Mouse (Mus musculus) neural tube, embryonic 11.5 days (tissue): ENCODE measurements around the gene Ndufs8. TPM values are rescaled to one million over a fixed set of nuclear protein-coding genes. Genes with fewer than 3 reads are reported as not detected.

Experiments
- ATAC-seq: fragments of 200-750 bp; cut with Nextera tagmentation; 2 replicates; pipeline ENCODE4 v1.8.0; 2017; ENCODE audit warnings: moderate number of reproducible peaks, mild to moderate bottlenecking, moderate TSS enrichment, moderate library complexity; ENCODE audit not compliant: insufficient read depth, low FRiP score, low TSS enrichment
- DNase-seq: peaks from one replicate; pipeline ENCODE4 v3.0.0-alpha.2; 2015; ENCODE audit warnings: low spot score
- H3K27ac ChIP-seq: fragments of 300-500 bp; sonication (generic); 2 replicates; pipeline ENCODE4 v1.5.1; 2014; ENCODE audit warnings: low read depth, mild to moderate bottlenecking, low read length
- H3K27me3 ChIP-seq: fragments of 300-500 bp; sonication (generic); 2 replicates; pipeline ENCODE4 v1.6.1; 2014; ENCODE audit warnings: mild to moderate bottlenecking, low read length, mixed read lengths; ENCODE audit not compliant: control insufficient read depth, insufficient read depth
- H3K36me3 ChIP-seq: fragments of 300-500 bp; sonication (generic); 2 replicates; pipeline ENCODE4 v1.6.1; 2014; ENCODE audit warnings: mild to moderate bottlenecking, low read length, moderate library complexity, mixed read lengths; ENCODE audit not compliant: control insufficient read depth, insufficient read depth
- H3K4me1 ChIP-seq: fragments of 300-500 bp; sonication (generic); 2 replicates; pipeline ENCODE4 v1.6.1; 2014; ENCODE audit warnings: low read length, mixed read lengths; ENCODE audit not compliant: control insufficient read depth, insufficient read depth
- H3K4me2 ChIP-seq: fragments of 300-500 bp; sonication (generic); 2 replicates; pipeline ENCODE4 v1.6.1; 2014; ENCODE audit warnings: low read depth, mild to moderate bottlenecking, moderate library complexity
- H3K4me3 ChIP-seq: fragments of 300-500 bp; sonication (generic); 2 replicates; pipeline ENCODE4 v1.5.1; 2014; ENCODE audit warnings: low read depth, low read length
- H3K9ac ChIP-seq: fragments of 300-500 bp; sonication (generic); 2 replicates; pipeline ENCODE4 v1.6.1; 2014; ENCODE audit warnings: mild to moderate bottlenecking, low read length
- H3K9me3 ChIP-seq: fragments of 300-500 bp; sonication (generic); 2 replicates; pipeline ENCODE4 v1.6.1; 2016; ENCODE audit warnings: low read length; ENCODE audit not compliant: control insufficient read depth
- WGBS: fragments of 180-500 bp; shearing (Covaris S2); extraction: QIAGEN DNeasy Blood & Tissue Kit; methylation state at CpG from one replicate; pipeline ENCODE4 v1.1.7; 2014; 5-methylcytosine and 5-hydroxymethylcytosine counted together
- polyA plus RNA-seq: library from polyadenylated mRNA; unstranded; fragments of >200 nt; fragmentation: Nextera tagmentation; extraction: Ambion mirVana; gene quantifications from 2 replicates; pipeline ENCODE4 v1.2.1, GENCODE M21; 2014

The Ndufs8 gene
- polyA plus RNA-seq, 1 experiment from 2014 or later = 258 TPM

DNA sequence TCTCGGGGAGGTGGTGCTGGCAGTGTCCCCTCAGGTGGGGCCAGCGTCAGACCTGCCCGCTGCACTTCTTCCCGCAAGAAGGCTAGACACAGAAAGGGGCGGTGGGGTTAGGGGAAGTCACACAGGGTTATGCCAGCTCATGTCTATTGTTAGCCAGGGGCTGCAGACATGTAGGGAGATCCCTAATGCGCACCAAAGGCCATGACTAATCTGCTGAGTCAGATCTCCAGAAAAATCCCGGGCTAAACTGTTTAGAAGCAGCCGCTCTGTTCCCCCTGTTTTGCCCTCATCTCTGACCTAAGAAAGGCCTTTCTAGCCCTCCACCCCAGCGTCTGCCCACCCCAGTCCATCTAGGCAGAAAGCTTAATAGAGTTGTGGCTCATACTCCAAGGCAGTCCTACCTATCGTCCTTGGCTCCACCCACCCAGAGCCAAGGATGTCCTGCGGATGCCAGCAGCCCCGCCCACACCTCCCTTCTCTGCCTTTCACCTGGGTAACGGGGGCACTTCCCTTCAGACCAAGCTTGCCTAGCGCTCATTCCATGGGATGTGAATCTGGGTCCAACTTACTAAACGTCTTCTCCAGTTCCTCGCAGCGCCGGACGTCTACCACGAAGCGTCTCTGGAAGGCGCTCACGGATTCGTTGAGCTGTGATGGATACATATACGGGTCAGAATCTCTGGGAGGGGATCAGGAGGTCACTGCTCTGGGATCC is 8.8 kb downstream of the Ndufs8 start:
- Histone ChIP-seq H3K9me3 (no peaks in the 10 kb centered on the region), H3K27ac (no peak overlapping the region), H3K9ac (no peak overlapping the region), H3K4me3 (no peak overlapping the region), H3K27me3 (no peaks in the 10 kb centered on the region), H3K4me1 (no peaks in the 10 kb centered on the region; the same call in 1 of the 2 replicates), H3K36me3 (peaks cover 2% of the 10 kb centered on the region), H3K4me2 (no peak overlapping the region)
- DNase-seq = no peak
- no peak for ATAC-seq
- 63% methylated on average over 25 of the region's 25 CpGs for WGBS

DNA sequence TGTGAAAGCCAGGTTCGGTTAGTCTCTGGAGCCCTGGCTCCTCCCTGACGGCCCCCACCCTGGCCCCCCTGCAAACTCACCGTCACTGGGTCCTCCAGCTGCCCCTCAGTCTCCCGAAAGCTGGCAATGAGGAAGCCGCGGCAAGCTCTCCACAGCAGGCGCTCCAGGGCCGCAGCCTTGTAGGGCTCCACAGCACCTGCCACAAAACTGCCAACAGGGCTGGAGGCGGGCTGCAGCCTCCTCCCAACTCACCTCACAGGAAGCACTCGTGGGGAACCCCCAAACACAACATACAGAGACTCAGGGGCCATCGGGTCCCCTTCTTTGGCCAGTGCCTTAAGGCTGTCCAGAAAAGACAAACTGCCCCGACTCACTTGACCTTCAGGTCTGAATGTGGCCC is 9.6 kb downstream of the Ndufs8 start:
- ATAC-seq (no peak), DNase-seq (no peak)
- H3K4me1 ChIP-seq = no peaks in the 10 kb centered on the region; the same call in 1 of the 2 replicates
- H3K27me3 ChIP-seq = no peaks in the 10 kb centered on the region
- no peak overlapping the region for H3K9ac ChIP-seq
- no peaks in the 10 kb centered on the region for H3K9me3 ChIP-seq
- H3K36me3 ChIP-seq = no peaks in the 10 kb centered on the region; the same call in 1 of the 2 replicates
- H3K27ac ChIP-seq = no peak overlapping the region
- WGBS = 79% methylated on average over 12 of the region's 12 CpGs
- no peak overlapping the region for H3K4me2 ChIP-seq
- H3K4me3 ChIP-seq = no peak overlapping the region

DNA sequence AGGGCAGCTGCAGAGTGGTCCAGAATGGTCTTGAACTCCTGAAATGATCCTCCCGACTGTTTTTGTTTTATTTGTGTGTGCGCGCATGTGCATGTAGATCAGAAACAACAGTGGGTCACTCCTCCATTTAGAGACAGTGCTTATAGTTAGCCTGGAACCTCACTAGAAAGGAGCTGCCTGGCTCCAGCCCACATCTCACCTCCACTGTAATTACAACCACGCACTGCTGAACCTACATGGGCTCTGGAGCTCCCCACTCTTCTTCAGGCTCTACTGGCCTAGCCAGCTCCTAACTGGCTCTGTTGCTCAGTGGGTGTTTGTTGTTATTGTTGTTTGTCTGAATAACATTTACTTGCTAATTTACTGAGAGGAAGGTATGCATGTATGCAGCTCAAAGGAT is 13.0 kb downstream of the Ndufs8 start:
- H3K4me2 ChIP-seq = no peak overlapping the region
- no peaks in the 10 kb centered on the region for H3K27me3 ChIP-seq
- H3K4me1 ChIP-seq = peaks cover 7% of the 10 kb centered on the region; the same call in 1 of the 2 replicates
- WGBS = 91% methylated on average over 4 of the region's 4 CpGs
- no peak for ATAC-seq
- no peak overlapping the region for H3K27ac ChIP-seq
- DNase-seq = no peak
- H3K9ac ChIP-seq = no peak overlapping the region
- no peaks in the 10 kb centered on the region; the same call in 1 of the 2 replicates for H3K36me3 ChIP-seq
- H3K9me3 ChIP-seq = no peaks in the 10 kb centered on the region
- H3K4me3 ChIP-seq = no peak overlapping the region

DNA sequence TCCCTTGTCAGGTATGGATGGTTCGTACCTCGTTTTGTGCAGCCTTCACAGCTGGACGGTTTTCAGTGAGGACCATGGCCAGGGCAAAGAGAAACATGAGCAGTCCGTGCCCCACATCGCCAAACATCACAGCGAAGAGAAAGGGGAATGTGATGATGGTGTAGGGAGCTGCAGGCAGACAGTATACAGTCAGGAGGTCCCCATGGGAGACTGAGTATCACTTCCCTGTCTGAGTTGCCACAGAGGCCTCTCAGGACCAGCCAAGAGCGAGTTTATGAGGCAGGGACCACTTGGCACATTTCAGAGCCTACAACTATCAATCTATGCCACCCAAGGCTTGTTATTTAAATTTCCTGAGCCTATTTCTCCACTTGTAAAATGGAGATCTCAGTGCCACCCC is 13.6 kb downstream of the Ndufs8 start:
- H3K36me3 ChIP-seq = no peaks in the 10 kb centered on the region; the same call in 1 of the 2 replicates
- 87% methylated on average over 7 of the region's 7 CpGs for WGBS

DNA sequence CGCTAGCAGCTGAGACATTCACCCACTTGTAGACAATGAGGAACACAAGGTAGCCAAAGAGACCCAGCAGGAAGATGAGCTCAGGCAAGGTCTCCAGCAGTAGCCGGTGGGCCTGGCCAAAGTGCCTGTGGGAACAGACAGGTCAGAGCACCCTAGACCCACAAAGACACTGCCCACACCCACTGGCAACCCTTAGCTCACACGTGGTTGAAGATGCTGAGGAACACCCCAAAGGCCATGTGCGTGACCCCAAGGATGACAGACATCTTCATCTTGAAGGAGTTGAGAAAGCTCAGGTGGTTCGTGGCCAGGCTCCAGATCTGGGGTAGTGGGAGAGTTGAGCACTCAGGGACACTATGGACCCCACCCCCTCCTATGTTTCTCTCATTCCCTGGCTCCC is 15.0 kb downstream of the Ndufs8 start:
- H3K27me3 ChIP-seq = no peaks in the 10 kb centered on the region
- no peaks in the 10 kb centered on the region for H3K9me3 ChIP-seq
- 93% methylated on average over 5 of the region's 5 CpGs for WGBS
- no peak overlapping the region for H3K9ac ChIP-seq
- peaks cover 6% of the 10 kb centered on the region; the same call in 1 of the 2 replicates for H3K36me3 ChIP-seq
- no peak overlapping the region for H3K4me2 ChIP-seq
- DNase-seq = no peak
- H3K4me3 ChIP-seq = no peak overlapping the region
- ATAC-seq = no peak
- H3K27ac ChIP-seq = no peak overlapping the region
- peaks cover 7% of the 10 kb centered on the region; the same call in 1 of the 2 replicates for H3K4me1 ChIP-seq

More for the DNA sequence above, 13.6 kb downstream of the Ndufs8 start:
- H3K27me3 ChIP-seq = no peaks in the 10 kb centered on the region
- no peak overlapping the region for H3K9ac ChIP-seq
- H3K9me3 ChIP-seq = no peaks in the 10 kb centered on the region
- H3K27ac ChIP-seq = no peak overlapping the region
- H3K4me1 ChIP-seq = peaks cover 7% of the 10 kb centered on the region; the same call in 1 of the 2 replicates
- no peak overlapping the region for H3K4me2 ChIP-seq
- no peak for ATAC-seq
- H3K4me3 ChIP-seq = no peak overlapping the region
- no peak for DNase-seq

DNA sequence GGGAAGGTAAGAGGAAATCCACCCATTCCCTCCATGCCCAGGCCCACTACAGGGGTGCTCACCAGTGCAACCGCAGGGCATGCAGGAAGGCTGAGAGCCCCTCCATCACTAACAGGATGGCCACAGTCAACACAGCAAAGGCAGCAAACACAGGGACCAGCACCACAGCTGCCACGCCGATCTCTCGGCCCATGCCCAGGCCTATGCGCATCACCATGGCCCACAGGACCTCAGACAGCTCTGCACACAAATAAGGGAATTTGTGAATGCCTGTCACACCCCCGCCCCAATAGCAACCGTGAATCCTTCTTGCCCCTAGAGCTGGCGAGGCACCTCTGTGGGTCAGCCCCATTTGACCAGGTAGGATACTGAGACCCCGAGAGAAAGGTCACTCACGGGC is 16.4 kb downstream of the Ndufs8 start:
- Histone ChIP-seq H3K27ac (peak overlapping the region; percentile 68; the same call in 1 of the 2 replicates), H3K9ac (no peak overlapping the region), H3K9me3 (no peaks in the 10 kb centered on the region), H3K4me3 (no peak overlapping the region), H3K4me1 (peaks cover 7% of the 10 kb centered on the region; the same call in 1 of the 2 replicates), H3K27me3 (no peaks in the 10 kb centered on the region), H3K36me3 (peaks cover 9% of the 10 kb centered on the region), H3K4me2 (no peak overlapping the region)
- ATAC-seq = no peak
- WGBS = 92% methylated on average over 10 of the region's 10 CpGs
- no peak for DNase-seq

DNA sequence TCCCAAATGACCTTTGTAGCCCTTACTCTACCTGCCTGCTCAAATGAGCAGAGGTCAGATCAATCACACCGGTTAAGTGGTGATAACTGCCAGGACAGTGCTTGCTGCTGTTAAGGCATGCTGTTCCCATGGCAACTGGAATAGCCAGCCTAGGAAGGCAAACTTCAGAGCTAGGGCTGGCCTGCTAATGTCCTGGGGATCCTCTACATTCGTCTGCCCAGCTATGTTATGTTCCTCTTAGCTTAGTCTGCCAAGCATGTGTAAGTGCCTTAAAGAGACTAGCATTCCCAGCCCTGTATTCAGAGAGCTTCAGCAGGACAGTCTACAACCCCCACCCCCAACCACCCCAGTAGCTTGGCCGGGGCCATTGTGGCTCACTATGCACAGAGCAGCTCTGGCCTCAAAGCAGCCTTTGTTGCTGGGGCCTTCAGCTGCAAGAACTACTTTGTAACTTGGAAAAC is 17.4 kb downstream of the Ndufs8 start:
- Histone ChIP-seq H3K9ac (no peak overlapping the region), H3K36me3 (peaks cover 15% of the 10 kb centered on the region), H3K4me2 (no peak overlapping the region), H3K27ac (peak overlapping the region; percentile 68; the same call in 1 of the 2 replicates), H3K4me1 (peaks cover 7% of the 10 kb centered on the region; the same call in 1 of the 2 replicates), H3K9me3 (no peaks in the 10 kb centered on the region), H3K27me3 (no peaks in the 10 kb centered on the region), H3K4me3 (no peak overlapping the region)
- WGBS = 25% methylated on average over 3 of the region's 3 CpGs
- ATAC-seq (peak; percentile 58; the same call in 1 of the 2 replicates), DNase-seq (peak; percentile 43)

DNA sequence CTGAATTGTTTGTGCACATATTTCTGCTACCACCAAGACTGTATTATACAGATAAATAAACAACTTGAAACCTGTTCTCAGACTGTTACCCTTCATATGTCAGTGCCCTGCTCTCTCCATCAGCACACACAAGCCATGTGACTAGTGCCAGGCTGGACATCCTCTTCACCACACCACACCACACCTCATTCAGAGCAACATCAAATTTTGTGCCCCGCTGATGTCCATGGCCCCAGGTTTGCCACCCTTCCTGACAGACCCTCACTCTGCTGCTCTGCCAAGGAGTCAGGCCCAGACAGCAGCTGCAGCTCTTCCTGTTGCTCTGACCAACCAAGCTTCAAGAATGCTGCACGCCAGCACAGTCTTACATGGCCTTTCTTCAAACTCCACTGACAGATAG is 18.3 kb downstream of the Ndufs8 start:
- H3K27me3 ChIP-seq = no peaks in the 10 kb centered on the region
- no peak overlapping the region for H3K27ac ChIP-seq
- no peak for DNase-seq
- H3K4me2 ChIP-seq = no peak overlapping the region
- WGBS = 89% methylated on average over 2 of the region's 2 CpGs
- no peak overlapping the region for H3K9ac ChIP-seq
- ATAC-seq = no peak
- H3K9me3 ChIP-seq = no peaks in the 10 kb centered on the region
- peaks cover 7% of the 10 kb centered on the region; the same call in 1 of the 2 replicates for H3K4me1 ChIP-seq
- no peak overlapping the region for H3K4me3 ChIP-seq
- H3K36me3 ChIP-seq = peaks cover 15% of the 10 kb centered on the region
